17 mouse cellular contexts compared by ENCODE assay signal in genomic region chr10:116654091-116654490, GRCm38 (mm10).
DNase-seq lines count a peak whose midpoint lies in the region; ATAC-seq and TF ChIP-seq lines count a peak whose summit lies in the region.
"Had no signal": no experiment of that assay in that cellular context is flagged by ENCODE, and none has a peak within 500 bp of the region (broad histone marks: within the 10 kb centered on the region; RNA-seq: fewer than 3 reads in every experiment).

No protein-coding gene starts in this region.

- no peaks in the 10 kb centered on the region for H3K9me3 ChIP-seq in midbrain, embryonic 15.5 days
- H3K9me3 ChIP-seq: embryonic facial prominence, embryonic 15.5 days; hindbrain, embryonic 15.5 days had no signal

- DNase-seq in heart, adult 11 months, result peak; percentile 58
- DNase-seq in heart, postnatal 14 days, result no peak
- peak; percentile 38 to 53 for DNase-seq in cerebellum, adult 2 months
- DNase-seq in cerebellum, adult 9-11 months, result peak; percentile 57
- peak; percentile 25 to 42 for DNase-seq in cerebellum, postnatal 36 days
- DNase-seq: adrenal gland, postnatal 10 days; embryo, embryonic 11 days; gastrocnemius, postnatal 14 days; heart, postnatal 36 days; kidney, adult 2 months had no signal

- TF ChIP-seq POLR2A in cerebellum, adult 2 months (IDR thresholded peaks at IDR 0.05; ENCODE audit: borderline replicate concordance, insufficient read depth, low read length), result no peak

- H3K27ac ChIP-seq in cerebellum, adult 2 months (ENCODE audit: insufficient read depth, low read length), result peak overlapping the region; percentile 93
- no peak overlapping the region for H3K27ac ChIP-seq in midbrain, embryonic 15.5 days
- H3K27ac ChIP-seq: embryonic facial prominence, embryonic 15.5 days; hindbrain, embryonic 15.5 days had no signal

- no peak overlapping the region for H3K4me2 ChIP-seq in midbrain, embryonic 15.5 days
- H3K4me2 ChIP-seq: embryonic facial prominence, embryonic 15.5 days; heart, embryonic 12.5 days; hindbrain, embryonic 15.5 days had no signal

- peaks cover 9% of the 10 kb centered on the region for H3K4me1 ChIP-seq in cerebellum, adult 2 months (ENCODE audit: control insufficient read depth, insufficient read depth, low read length)
- H3K4me1 ChIP-seq in midbrain, embryonic 15.5 days, result peaks cover 10% of the 10 kb centered on the region; the same call in 1 of the 2 replicates
- H3K4me1 ChIP-seq: embryonic facial prominence, embryonic 15.5 days; heart, embryonic 12.5 days; hindbrain, embryonic 15.5 days had no signal

- no peak overlapping the region for H3K9ac ChIP-seq in midbrain, embryonic 15.5 days
- H3K9ac ChIP-seq: embryonic facial prominence, embryonic 15.5 days; heart, embryonic 12.5 days; hindbrain, embryonic 15.5 days had no signal

- H3K36me3 ChIP-seq in midbrain, embryonic 15.5 days (replicated peaks), result no peaks in the 10 kb centered on the region
- H3K36me3 ChIP-seq: embryonic facial prominence, embryonic 15.5 days; heart, embryonic 12.5 days; hindbrain, embryonic 15.5 days had no signal

- intact Hi-C loops in heart, postnatal 14 days (cut with DNase I), result no loop called here

- no peaks in the 10 kb centered on the region for H3K27me3 ChIP-seq in cerebellum, adult 2 months (ENCODE audit: control insufficient read depth, insufficient read depth, low read length)
- H3K27me3 ChIP-seq in midbrain, embryonic 15.5 days (replicated peaks), result no peaks in the 10 kb centered on the region
- H3K27me3 ChIP-seq: embryonic facial prominence, embryonic 15.5 days; heart, embryonic 12.5 days; hindbrain, embryonic 15.5 days had no signal

- TF ChIP-seq CTCF in cerebellum, adult 2 months (IDR thresholded peaks at IDR 0.05; ENCODE audit: borderline replicate concordance, insufficient read depth, low read depth, low read length), result no peak

- ATAC-seq in midbrain, embryonic 15.5 days (replicated peaks), result no peak
- no peak for ATAC-seq in megakaryocyte progenitor cell, adult 5-6 weeks (replicated peaks; ENCODE audit: poor library complexity)
- ATAC-seq: intestine, embryonic 16.5 days had no signal

- no peak overlapping the region for H3K4me3 ChIP-seq in cerebellum, adult 2 months (replicated peaks; ENCODE audit: insufficient read depth, low read depth, low read length)
- no peak overlapping the region for H3K4me3 ChIP-seq in midbrain, embryonic 15.5 days
- H3K4me3 ChIP-seq: embryonic facial prominence, embryonic 15.5 days; erythroblast, embryonic 14.5 days; heart, embryonic 12.5 days; hindbrain, embryonic 15.5 days had no signal

- 85% methylated on average over 14 of the region's 14 CpGs for WGBS in cerebellum, adult 2 months
- WGBS in midbrain, embryonic 15.5 days, result 94% methylated on average over 14 of the region's 14 CpGs

Comparison
In these comparisons a context has a peak if more than half of its experiments do, and no peak if none do; other contexts are left out.
1. DNase-seq: peak in heart, adult 11 months (single experiment), cerebellum, adult 2 months (2 of 2), cerebellum, adult 9-11 months (single experiment) and cerebellum, postnatal 36 days (2 of 2); none in heart, postnatal 14 days (0 of 2).